Mouse (Mus musculus) T-cell, adult 2 months (primary cell): ENCODE measurements around the gene Spata45.

ENCODE experiments used
- DNase-seq: peaks from one replicate; pipeline ENCODE4 v3.0.0; 2022; ENCODE audit warnings: low spot score

Spata45 gene

GRCm38 (mm10) chr1:191041352-191041751 lies 4.9 kb downstream of the Spata45 start:
- no peak for DNase-seq

GRCm38 (mm10) chr1:191042106-191042505 lies 5.7 kb downstream of the Spata45 start:
- no peak for DNase-seq

- no peak for DNase-seq
Measured at GRCm38 (mm10) chr1:191042688-191043087, 6.2 kb downstream of the Spata45 start.

- no peak for DNase-seq
Measured at GRCm38 (mm10) chr1:191045264-191045663, 8.8 kb downstream of the Spata45 start.

GRCm38 (mm10) chr1:191046231-191046824 lies 9.9 kb downstream of the Spata45 start:
- no peak for DNase-seq

- no peak for DNase-seq
Measured at GRCm38 (mm10) chr1:191053555-191053954, 17.1 kb downstream of the Spata45 start.

GRCm38 (mm10) chr1:191054870-191055532 lies 18.6 kb downstream of the Spata45 start:
- no peak for DNase-seq

- no peak for DNase-seq
Measured at GRCm38 (mm10) chr1:191055533-191055873, 19.1 kb downstream of the Spata45 start.

- DNase-seq: no peak
Measured at GRCm38 (mm10) chr1:191057461-191057860, 21.0 kb downstream of the Spata45 start.

GRCm38 (mm10) chr1:191062241-191062780 lies 25.9 kb downstream of the Spata45 start:
- DNase-seq: no peak

- DNase-seq: peak; percentile 89
Measured at GRCm38 (mm10) chr1:191062781-191063485, 26.5 kb downstream of the Spata45 start, which contains the start of the genes Tatdn3 and Nsl1. Gene Tatdn3 (minus strand): TSS chr1:191062932. Gene Nsl1 (plus strand): TSS chr1:191063012.

- no peak for DNase-seq
Measured at GRCm38 (mm10) chr1:191063700-191064099, 27.3 kb downstream of the Spata45 start.

- DNase-seq: no peak
Measured at GRCm38 (mm10) chr1:191064535-191064934, 28.1 kb downstream of the Spata45 start.

- DNase-seq: no peak
Measured at GRCm38 (mm10) chr1:191065188-191065587, 28.7 kb downstream of the Spata45 start.

GRCm38 (mm10) chr1:191068377-191068776 lies 31.9 kb downstream of the Spata45 start:
- DNase-seq: no peak

GRCm38 (mm10) chr1:191070259-191070658 lies 33.8 kb downstream of the Spata45 start:
- no peak for DNase-seq

GRCm38 (mm10) chr1:191071613-191072012 lies 35.2 kb downstream of the Spata45 start:
- no peak for DNase-seq

GRCm38 (mm10) chr1:191072329-191072913 lies 36.0 kb downstream of the Spata45 start:
- DNase-seq: no peak

GRCm38 (mm10) chr1:191073001-191073400 lies 36.6 kb downstream of the Spata45 start:
- DNase-seq: no peak

GRCm38 (mm10) chr1:191073486-191073885 lies 37.0 kb downstream of the Spata45 start:
- no peak for DNase-seq

GRCm38 (mm10) chr1:191075199-191075883 lies 38.9 kb downstream of the Spata45 start:
- no peak for DNase-seq

GRCm38 (mm10) chr1:191083230-191083629 lies 46.8 kb downstream of the Spata45 start:
- DNase-seq: no peak
